Mouse (Mus musculus): ENCODE data around the gene Rab31.

GRCm38 (mm10) chr17:65635715-65636360 is 136.7 kb downstream of the Rab31 start:
- TF ChIP-seq POLR2A (IDR thresholded peaks at IDR 0.05; ENCODE audit: control insufficient read depth, low read depth, low read length) (no peak), CTCF (IDR thresholded peaks at IDR 0.05; ENCODE audit: control insufficient read depth, insufficient read depth, insufficient replicate concordance, low read depth, low read length) (no peak)
